Mouse (Mus musculus) hindbrain, embryonic 14.5 days (tissue): ENCODE data around the gene Olfr1333. TPM values are rescaled to one million over a fixed set of nuclear protein-coding genes. Genes with fewer than 3 reads are reported as not detected.
"Not testable (repeated sequence)": the region's sequence is repeated elsewhere in the genome, so short reads cannot be mapped to it uniquely, and the experiment has no call there.

Experiments
- ATAC-seq: fragments of 200-750 bp; cut with Nextera tagmentation; 2 replicates; pipeline ENCODE4 v1.8.0; 2017; ENCODE audit warnings: moderate number of reproducible peaks, mild to moderate bottlenecking, moderate TSS enrichment, moderate library complexity; ENCODE audit not compliant: low FRiP score
- DNase-seq: peaks from one replicate; pipeline ENCODE4 v3.0.0-alpha.2; 2015; ENCODE audit warnings: low spot score
- H3K27ac ChIP-seq: fragments of 300-500 bp; sonication (generic); 2 replicates; pipeline ENCODE4 v1.5.1; 2014; ENCODE audit warnings: mild to moderate bottlenecking, moderate library complexity
- H3K27me3 ChIP-seq: fragments of 300-500 bp; sonication (generic); 2 replicates; pipeline ENCODE4 v1.6.1; 2014; ENCODE audit warnings: mild to moderate bottlenecking, low read length, mixed read lengths; ENCODE audit not compliant: control insufficient read depth, insufficient read depth
- H3K36me3 ChIP-seq: fragments of 300-500 bp; sonication (generic); replicated peaks from 2 replicates; pipeline ENCODE4 v1.6.1; 2014; ENCODE audit not compliant: control insufficient read depth, insufficient read depth
- H3K4me1 ChIP-seq: fragments of 300-500 bp; sonication (generic); replicated peaks from 2 replicates; pipeline ENCODE4 v1.6.1; 2014; ENCODE audit warnings: antibody characterized with exemption, low read length, mixed read lengths; ENCODE audit not compliant: control insufficient read depth, insufficient read depth
- H3K4me2 ChIP-seq: fragments of 300-500 bp; sonication (generic); replicated peaks from 2 replicates; pipeline ENCODE4 v1.6.1; 2014; ENCODE audit warnings: mild to moderate bottlenecking, moderate library complexity
- H3K4me3 ChIP-seq: fragments of 300-500 bp; sonication (generic); replicated peaks from 2 replicates; pipeline ENCODE4 v1.5.1; 2014; ENCODE audit warnings: mild to moderate bottlenecking, low read length
- H3K9ac ChIP-seq: fragments of 300-500 bp; sonication (generic); 2 replicates; pipeline ENCODE4 v1.6.1; 2014
- H3K9me3 ChIP-seq: fragments of 300-500 bp; sonication (generic); 2 replicates; pipeline ENCODE4 v1.6.1; 2016; ENCODE audit warnings: low read length; ENCODE audit not compliant: control insufficient read depth
- WGBS: fragments of 180-500 bp; shearing (Covaris S2); extraction: QIAGEN DNeasy Blood & Tissue Kit; methylation state at CpG from one replicate; pipeline ENCODE4 v1.1.7; 2014; 5-methylcytosine and 5-hydroxymethylcytosine counted together
- polyA plus RNA-seq: library from polyadenylated mRNA; unstranded; fragments of >200 nt; fragmentation: Nextera tagmentation; extraction: Ambion mirVana; gene quantifications from 2 replicates; pipeline ENCODE4 v1.2.1, GENCODE M21; 2014

The Olfr1333 gene
- polyA plus RNA-seq, result not detected in 2 replicates

GRCm38 (mm10) chr4:118836179-118836578 is at the start of gene Olfr1333:
Gene Olfr1333 (minus strand): TSS chr4:118836279.
- Histone ChIP-seq H3K9me3 (no peaks in the 10 kb centered on the region), H3K27ac (no peak within 1 kb of the TSS), H3K9ac (no peak within 1 kb of the TSS), H3K27me3 (no peaks in the 10 kb centered on the region), H3K4me1 (no peaks in the 10 kb centered on the region), H3K4me2 (no peak within 1 kb of the TSS), H3K4me3 (no peak within 1 kb of the TSS), H3K36me3 (no peaks in the 10 kb centered on the region)
- DNase-seq (no peak), ATAC-seq (no peak)
- 97% methylated on average over 1 of the region's 1 CpGs for WGBS

GRCm38 (mm10) chr4:118867566-118867965 is 31.5 kb upstream of the Olfr1333 start:
- no peaks in the 10 kb centered on the region for H3K27me3 ChIP-seq
- H3K4me1 ChIP-seq, result no peaks in the 10 kb centered on the region
- DNase-seq (no peak), ATAC-seq (no peak)
- no peaks in the 10 kb centered on the region for H3K36me3 ChIP-seq
- H3K27ac ChIP-seq, result no peak overlapping the region
- no peaks in the 10 kb centered on the region for H3K9me3 ChIP-seq
- no peak overlapping the region for H3K4me3 ChIP-seq
- H3K9ac ChIP-seq, result no peak overlapping the region
- no peak overlapping the region for H3K4me2 ChIP-seq

- no peak within 1 kb of the TSS for H3K27ac ChIP-seq
- no peak for ATAC-seq
- no peak for DNase-seq
- no peaks in the 10 kb centered on the region for H3K9me3 ChIP-seq
- WGBS, result 94% methylated on average over 1 of the region's 1 CpGs
- H3K27me3 ChIP-seq, result no peaks in the 10 kb centered on the region
- H3K4me2 ChIP-seq, result no peak within 1 kb of the TSS
- H3K9ac ChIP-seq, result no peak within 1 kb of the TSS
- no peaks in the 10 kb centered on the region for H3K36me3 ChIP-seq
- no peaks in the 10 kb centered on the region for H3K4me1 ChIP-seq
- no peak within 1 kb of the TSS for H3K4me3 ChIP-seq
Measured at GRCm38 (mm10) chr4:118864349-118864748, 28.3 kb upstream of the Olfr1333 start, which contains the start of gene Olfr1331. Gene Olfr1331 (plus strand): TSS chr4:118864649.

- no peak overlapping the region for H3K4me3 ChIP-seq
- no peak overlapping the region for H3K27ac ChIP-seq
- no peaks in the 10 kb centered on the region for H3K36me3 ChIP-seq
- ATAC-seq, result no peak
- H3K9ac ChIP-seq, result no peak overlapping the region
- 44% methylated on average over 4 of the region's 4 CpGs for WGBS
- DNase-seq, result no peak
- H3K4me1 ChIP-seq, result no peaks in the 10 kb centered on the region
- no peak overlapping the region for H3K4me2 ChIP-seq
- H3K27me3 ChIP-seq, result no peaks in the 10 kb centered on the region
- no peaks in the 10 kb centered on the region for H3K9me3 ChIP-seq
Measured at GRCm38 (mm10) chr4:118862704-118863103, 26.6 kb upstream of the Olfr1333 start.

- Histone ChIP-seq H3K27ac (no peak overlapping the region), H3K4me1 (no peaks in the 10 kb centered on the region), H3K27me3 (no peaks in the 10 kb centered on the region), H3K9ac (no peak overlapping the region), H3K9me3 (no peaks in the 10 kb centered on the region), H3K4me2 (no peak overlapping the region), H3K36me3 (no peaks in the 10 kb centered on the region), H3K4me3 (no peak overlapping the region)
- DNase-seq (no peak), ATAC-seq (no peak)
- 91% methylated on average over 1 of the region's 1 CpGs for WGBS
Measured at GRCm38 (mm10) chr4:118861791-118862190, 25.7 kb upstream of the Olfr1333 start.

GRCm38 (mm10) chr4:118818921-118819320 is 17.2 kb downstream of the Olfr1333 start:
- Histone ChIP-seq H3K4me2 (no peak overlapping the region), H3K9ac (no peak overlapping the region), H3K4me3 (no peak overlapping the region), H3K27ac (no peak overlapping the region), H3K4me1 (no peaks in the 10 kb centered on the region), H3K27me3 (no peaks in the 10 kb centered on the region), H3K9me3 (no peaks in the 10 kb centered on the region), H3K36me3 (no peaks in the 10 kb centered on the region)
- ATAC-seq (no peak), DNase-seq (no peak)
- WGBS, result 98% methylated on average over 1 of the region's 1 CpGs

GRCm38 (mm10) chr4:118809844-118810243 is 26.2 kb downstream of the Olfr1333 start, which contains the start of gene Olfr1335:
Gene Olfr1335 (minus strand): TSS chr4:118809944.
- Histone ChIP-seq H3K36me3 (no peaks in the 10 kb centered on the region), H3K27me3 (no peaks in the 10 kb centered on the region), H3K4me1 (no peaks in the 10 kb centered on the region), H3K9ac (no peak within 1 kb of the TSS), H3K4me2 (no peak within 1 kb of the TSS), H3K4me3 (no peak within 1 kb of the TSS), H3K27ac (no peak within 1 kb of the TSS), H3K9me3 (no peaks in the 10 kb centered on the region)
- no peak for DNase-seq
- 94% methylated on average over 4 of the region's 4 CpGs for WGBS
- no peak for ATAC-seq

- not testable (repeated sequence) for DNase-seq, H3K27ac ChIP-seq
Measured at GRCm38 (mm10) chr4:118792796-118793195, 43.3 kb downstream of the Olfr1333 start.

GRCm38 (mm10) chr4:118782486-118782885 is 53.6 kb downstream of the Olfr1333 start, which contains the start of gene Olfr1337:
Gene Olfr1337 (minus strand): TSS chr4:118782586.
- Histone ChIP-seq H3K9me3 (no peaks in the 10 kb centered on the region), H3K27me3 (no peaks in the 10 kb centered on the region), H3K4me2 (no peak within 1 kb of the TSS), H3K9ac (no peak within 1 kb of the TSS), H3K4me3 (no peak within 1 kb of the TSS), H3K4me1 (no peaks in the 10 kb centered on the region), H3K27ac (no peak within 1 kb of the TSS), H3K36me3 (no peaks in the 10 kb centered on the region)
- ATAC-seq (no peak), DNase-seq (no peak)
- WGBS, result 89% methylated on average over 2 of the region's 2 CpGs

More at GRCm38 (mm10) chr4:118792796-118793195, 43.3 kb downstream of the Olfr1333 start:
- not testable (repeated sequence) for H3K9me3 ChIP-seq, H3K9ac ChIP-seq, H3K4me1 ChIP-seq, H3K27me3 ChIP-seq, H3K36me3 ChIP-seq, ATAC-seq, H3K4me2 ChIP-seq, H3K4me3 ChIP-seq
